Mouse (Mus musculus) granulocyte monocyte progenitor cell, adult 5-6 weeks (primary cell): ENCODE data around the gene 4930404H24Rik. TPM values are rescaled to one million over a fixed set of nuclear protein-coding genes. Genes with fewer than 3 reads are reported as not detected.
A peak's percentile ranks its signal among the peaks of the same experiment; 100 is the strongest.

ENCODE experiments used
- ATAC-seq: replicated peaks from 2 replicates; pipeline ENCODE4 v1.8.0; 2016; ENCODE audit warnings: mild to moderate bottlenecking, moderate TSS enrichment, inconsistent platforms; ENCODE audit not compliant: poor library complexity, severe bottlenecking
- total RNA-seq, 2 experiments: library from RNA; stranded (forward) in 1 of 2; stranded (reverse) in 1 of 2; fragments of 200-712, 200-1000 nt in 1 of 2; fragments of >200 nt in 1 of 2; fragmentation: Nextera tagmentation in 1 of 2; gene quantifications; 2 replicates each; pipeline ENCODE4 v1.2.3; 2014 to 2017

The 4930404H24Rik gene
- total RNA-seq, 2 experiments from 2014 or later = not detected

GRCm38 (mm10) chr2:153506385-153506784 is 13.8 kb downstream of the 4930404H24Rik start:
- peak; percentile 74 for ATAC-seq

GRCm38 (mm10) chr2:153507969-153508368 is 15.4 kb downstream of the 4930404H24Rik start:
- no peak for ATAC-seq

- ATAC-seq = no peak
These were observed 15.8 kb downstream of the 4930404H24Rik start for GRCm38 (mm10) chr2:153508405-153508804.

GRCm38 (mm10) chr2:153509211-153510029 is 16.8 kb downstream of the 4930404H24Rik start:
- no peak for ATAC-seq

GRCm38 (mm10) chr2:153510136-153510535 is 17.5 kb downstream of the 4930404H24Rik start:
- no peak for ATAC-seq

GRCm38 (mm10) chr2:153511562-153511961 is 19.0 kb downstream of the 4930404H24Rik start:
- no peak for ATAC-seq

- peak; percentile 52 for ATAC-seq
These were observed 20.1 kb downstream of the 4930404H24Rik start for GRCm38 (mm10) chr2:153512416-153513323.

GRCm38 (mm10) chr2:153513983-153514382 is 21.4 kb downstream of the 4930404H24Rik start:
- no peak for ATAC-seq

- peak; percentile 72 for ATAC-seq
These were observed 22.1 kb downstream of the 4930404H24Rik start for GRCm38 (mm10) chr2:153514497-153515380.

GRCm38 (mm10) chr2:153515582-153515981 is 23.0 kb downstream of the 4930404H24Rik start:
- no peak for ATAC-seq

- peak; percentile 30; the same call in 1 of the 2 replicates for ATAC-seq
These were observed 24.4 kb downstream of the 4930404H24Rik start for GRCm38 (mm10) chr2:153516961-153517360.

GRCm38 (mm10) chr2:153520057-153520456 is 27.5 kb downstream of the 4930404H24Rik start:
- ATAC-seq = peak; percentile 21; the same call in 1 of the 2 replicates

GRCm38 (mm10) chr2:153522270-153522669 is 29.7 kb downstream of the 4930404H24Rik start:
- no peak for ATAC-seq

- no peak for ATAC-seq
These were observed 30.6 kb downstream of the 4930404H24Rik start for GRCm38 (mm10) chr2:153523143-153523542.

- ATAC-seq = no peak
These were observed 31.1 kb downstream of the 4930404H24Rik start for GRCm38 (mm10) chr2:153523656-153524055.

GRCm38 (mm10) chr2:153524727-153525126 is 32.1 kb downstream of the 4930404H24Rik start:
- ATAC-seq = no peak

- peak; percentile 59 for ATAC-seq
These were observed 33.3 kb downstream of the 4930404H24Rik start for GRCm38 (mm10) chr2:153525906-153526311.

- no peak for ATAC-seq
These were observed 34.4 kb downstream of the 4930404H24Rik start for GRCm38 (mm10) chr2:153526850-153527530.
